Mouse (Mus musculus) mature B cell (primary cell): ENCODE measurements around the gene Sp9.

Experiments
- in situ Hi-C: fragments of 300-500 bp; cut with MboI; formaldehyde crosslinking; loops from 2 replicates; pipeline ENCODE4 v1.14.3; 2019

Sp9 gene

DNA sequence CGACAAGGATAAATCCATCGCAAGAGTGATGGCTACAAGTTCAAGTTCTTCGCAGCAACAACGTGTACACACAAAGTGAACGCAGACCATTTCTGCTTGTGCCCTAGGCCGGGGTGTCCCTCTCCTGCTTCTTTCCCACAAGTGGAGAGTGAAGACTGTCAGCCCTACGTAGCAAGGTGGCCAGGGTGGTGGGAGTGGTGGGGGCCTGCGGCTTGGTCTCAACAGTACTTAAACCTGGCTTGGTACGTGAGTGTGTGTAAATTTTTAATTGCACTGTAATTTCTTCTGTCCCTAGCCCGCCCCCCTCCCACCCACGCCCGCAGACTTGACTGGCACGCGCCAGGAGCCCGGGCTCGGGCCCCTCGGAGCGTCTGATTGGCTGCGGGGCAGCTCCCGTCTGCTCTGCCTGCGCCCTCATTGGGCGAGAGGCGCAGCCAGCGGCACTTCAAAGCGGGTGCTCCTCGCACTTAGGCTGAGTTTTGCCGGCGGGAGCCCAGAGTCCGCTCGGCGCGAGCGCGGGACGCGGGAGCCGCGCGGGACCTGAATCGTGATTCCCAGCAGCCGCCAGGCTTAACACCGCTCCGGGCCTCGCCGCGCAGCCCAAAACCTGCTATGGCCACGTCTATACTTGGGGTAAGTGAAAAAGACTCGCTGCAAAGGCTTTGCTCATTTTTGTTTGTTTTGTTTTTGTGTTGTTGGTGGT, at the start of gene Sp9:
Gene Sp9, plus strand, starts transcription at position 467 of the 703 bp plus-strand sequence.
- in situ Hi-C loops: no loop called here

DNA sequence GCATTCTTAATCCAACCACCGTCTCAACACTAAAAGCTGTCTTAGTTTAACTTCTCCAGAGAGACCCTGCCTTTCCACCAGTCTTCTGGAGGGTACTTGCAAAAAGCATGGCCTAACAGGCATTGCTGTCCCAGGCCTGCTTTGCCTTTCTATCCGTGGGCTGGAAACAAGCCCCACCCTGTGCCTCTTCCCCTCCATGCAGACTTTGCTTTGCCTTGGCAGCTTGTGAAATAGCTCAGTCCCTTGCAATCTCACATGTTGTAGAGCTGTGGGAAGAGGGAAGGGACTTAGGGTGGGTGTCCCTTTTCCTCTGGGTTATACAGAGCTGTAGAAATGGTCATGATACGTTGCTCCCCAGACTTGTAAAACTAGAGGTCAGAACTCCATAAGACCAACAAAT, 40.6 kb upstream of the Sp9 start:
- in situ Hi-C loops: no loop called here

DNA sequence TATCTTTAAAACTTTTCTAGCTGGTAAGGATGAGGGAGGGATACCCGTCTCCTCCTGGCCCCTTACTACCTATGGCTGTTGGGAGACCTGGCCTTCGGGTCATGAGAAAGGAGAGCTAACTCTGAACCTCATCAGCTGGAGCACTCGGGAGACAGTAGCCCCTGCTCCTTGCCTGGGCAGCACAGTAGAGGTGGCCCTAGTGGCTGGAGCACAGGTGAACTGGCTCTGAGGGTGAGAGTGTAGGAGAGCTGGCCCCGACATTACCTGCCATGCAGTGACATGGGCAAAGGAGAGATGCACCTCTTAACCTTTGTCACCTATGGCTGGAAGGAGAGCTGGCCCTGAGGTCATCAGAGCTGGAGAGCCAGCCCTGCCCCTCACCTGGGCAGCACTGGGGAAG, 30.4 kb upstream of the Sp9 start:
- in situ Hi-C loops: no loop called here

GRCm38 (mm10) chr2:73248701-73249100, 23.0 kb upstream of the Sp9 start:
- in situ Hi-C loops: no loop called here

- in situ Hi-C loops: loop anchor here (10.0 kb wide), 1 partner anchor 98 kb away; no protein-coding TSS in a partner anchor
Observed at GRCm38 (mm10) chr2:73263172-73263765, 8.5 kb upstream of the Sp9 start.

- in situ Hi-C loops: loop anchor here (10.0 kb wide), 1 partner anchor 99 kb away; no protein-coding TSS in a partner anchor
Observed at GRCm38 (mm10) chr2:73263794-73264610, 7.7 kb upstream of the Sp9 start.

DNA sequence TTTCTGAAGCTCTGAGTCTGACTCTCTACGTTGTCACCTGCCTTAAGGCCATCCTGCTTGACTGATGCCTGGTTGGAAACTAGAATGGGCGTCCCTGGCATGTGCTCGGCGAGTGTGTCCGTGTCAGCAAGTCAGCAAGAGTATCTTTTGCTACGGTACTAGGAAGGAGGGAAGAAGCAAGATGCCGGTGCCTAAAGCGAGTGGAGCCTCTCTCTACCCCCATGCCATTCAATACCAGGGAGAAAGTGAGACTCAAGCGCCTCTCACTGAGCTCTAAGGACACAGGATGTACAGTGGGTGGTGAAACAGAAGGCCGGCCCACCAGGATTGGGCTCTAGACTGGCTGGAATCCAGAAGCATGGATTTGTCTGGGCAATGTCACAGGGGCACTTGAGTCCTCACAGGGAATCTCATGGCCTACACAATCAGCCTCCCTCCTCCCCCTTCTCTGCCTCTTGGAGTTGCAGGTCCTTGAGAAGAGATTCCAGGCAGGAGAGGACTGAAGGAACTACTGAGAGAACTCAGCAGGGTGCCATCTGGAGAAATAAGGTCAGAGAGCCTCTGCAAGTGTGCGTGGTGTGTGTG, 7.0 kb upstream of the Sp9 start:
- in situ Hi-C loops: loop anchor here (10.0 kb wide), 1 partner anchor 100 kb away; no protein-coding TSS in a partner anchor

GRCm38 (mm10) chr2:73266011-73266410, 5.7 kb upstream of the Sp9 start:
- in situ Hi-C loops: loop anchor here (10.0 kb wide), 1 partner anchor 101 kb away; no protein-coding TSS in a partner anchor

- in situ Hi-C loops: loop anchor here (10.0 kb wide), 1 partner anchor 102 kb away; no protein-coding TSS in a partner anchor
Observed at GRCm38 (mm10) chr2:73266623-73267022, 5.1 kb upstream of the Sp9 start.

DNA sequence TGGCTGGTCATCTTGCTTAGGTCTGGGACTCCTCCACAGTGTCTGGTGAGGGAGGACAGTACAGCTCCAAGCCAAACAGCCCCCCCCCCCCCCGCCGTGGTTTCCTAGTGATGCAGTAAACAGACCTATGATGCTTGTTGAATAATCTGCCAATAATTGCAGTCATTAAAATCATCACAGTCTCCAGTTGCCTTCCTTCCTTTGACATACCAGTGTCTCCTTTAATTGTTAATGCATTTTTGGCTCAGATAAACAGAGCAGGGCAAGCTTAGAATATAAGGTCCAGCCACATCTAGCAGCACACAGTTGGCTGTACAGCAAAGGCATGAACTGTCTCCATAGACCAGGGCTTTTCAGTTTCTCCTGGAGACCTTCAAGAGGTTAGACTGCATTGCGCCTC, 4.5 kb upstream of the Sp9 start:
- in situ Hi-C loops: loop anchor here (10.0 kb wide), 1 partner anchor 102 kb away; no protein-coding TSS in a partner anchor

DNA sequence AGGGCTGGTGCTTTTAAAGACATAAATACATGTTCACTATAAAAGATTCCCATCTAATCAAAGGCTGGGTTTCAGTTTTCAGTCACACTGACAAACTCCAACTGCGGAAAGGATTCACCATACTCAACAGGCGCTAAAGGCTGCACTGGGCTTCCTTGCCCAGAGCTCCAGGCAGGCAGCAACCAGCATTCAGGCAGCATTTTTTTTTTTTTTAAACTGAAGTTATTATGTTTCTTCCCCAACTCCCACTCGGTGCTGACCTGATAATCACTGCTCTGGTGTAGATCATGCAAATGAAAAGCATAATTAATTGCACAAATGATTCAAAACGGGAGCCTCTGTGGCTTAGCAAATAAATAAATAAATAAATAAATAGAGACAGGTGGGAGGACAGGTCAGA, 3.9 kb upstream of the Sp9 start:
- in situ Hi-C loops: loop anchor here (10.0 kb wide), 1 partner anchor 103 kb away; no protein-coding TSS in a partner anchor

DNA sequence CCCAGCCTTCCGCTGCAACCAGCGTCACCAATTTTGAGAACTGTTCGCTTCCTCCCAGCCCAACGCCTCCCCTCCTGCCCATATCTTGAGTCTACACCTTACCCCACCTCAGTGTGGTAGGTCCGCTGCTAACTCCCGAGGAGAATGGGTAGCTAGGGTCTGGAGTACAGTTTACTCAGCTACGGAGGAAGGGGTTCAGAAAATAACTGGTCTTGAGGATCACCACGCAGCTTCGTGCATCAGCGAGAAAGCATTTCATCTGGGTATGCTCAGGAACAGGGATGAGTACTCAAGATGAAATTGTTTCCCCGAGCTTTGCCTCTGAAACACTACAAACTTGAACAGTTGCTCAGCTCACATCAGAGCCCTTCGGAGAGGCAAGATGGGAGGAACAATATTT, 3.4 kb upstream of the Sp9 start:
- in situ Hi-C loops: loop anchor here (10.0 kb wide), 1 partner anchor 103 kb away; no protein-coding TSS in a partner anchor

DNA sequence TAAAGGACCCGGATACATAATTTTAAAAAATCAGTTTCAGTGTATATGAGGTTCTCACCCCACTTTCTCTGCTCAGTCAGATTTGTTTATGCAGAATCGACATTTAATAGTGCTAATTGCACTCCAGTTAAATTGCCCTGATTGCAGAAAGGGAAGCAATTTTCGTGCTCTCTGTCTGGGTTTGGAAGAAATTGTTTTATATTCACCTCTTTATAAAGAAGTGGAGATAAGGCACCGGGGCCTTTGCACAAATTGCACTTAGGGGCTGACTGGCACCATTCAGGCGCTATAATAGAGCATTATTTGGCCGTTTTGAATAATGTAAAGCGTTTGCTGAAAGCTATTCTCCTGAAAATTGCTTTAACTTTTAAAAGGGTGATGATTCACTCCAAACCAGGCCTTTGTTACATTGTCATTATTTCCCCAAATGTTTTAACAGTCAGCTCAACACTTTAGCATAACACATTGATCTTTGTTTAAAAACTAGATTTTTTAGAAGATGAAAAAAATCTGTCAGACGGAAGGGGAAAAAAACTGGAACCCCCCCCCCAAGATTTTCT, 2.8 kb upstream of the Sp9 start:
- in situ Hi-C loops: loop anchor here (10.0 kb wide), 1 partner anchor 104 kb away; no protein-coding TSS in a partner anchor

DNA sequence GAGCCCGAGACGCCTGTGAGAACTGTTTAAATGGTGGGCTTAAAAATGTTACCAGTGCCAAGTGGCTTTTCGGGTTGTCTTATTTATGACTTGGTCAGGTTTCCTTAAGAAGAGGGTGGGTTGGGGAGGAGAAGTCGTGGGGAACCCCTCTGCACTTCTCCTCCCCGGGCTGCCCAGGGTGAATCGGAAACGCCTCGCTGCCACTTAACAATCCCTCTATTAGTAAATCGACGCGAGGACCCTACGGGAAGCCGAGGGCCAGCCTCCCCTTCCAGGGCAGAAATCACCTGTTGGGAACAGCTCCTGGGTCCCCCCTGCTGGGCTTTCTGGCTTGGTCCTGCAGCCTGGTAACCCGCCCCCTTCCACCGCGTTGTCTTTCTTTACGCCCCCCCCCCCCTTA, 2.1 kb upstream of the Sp9 start:
- in situ Hi-C loops: loop anchor here (10.0 kb wide), 1 partner anchor 105 kb away; no protein-coding TSS in a partner anchor

GRCm38 (mm10) chr2:73270071-73270592, 1.6 kb upstream of the Sp9 start:
- in situ Hi-C loops: no loop called here

DNA sequence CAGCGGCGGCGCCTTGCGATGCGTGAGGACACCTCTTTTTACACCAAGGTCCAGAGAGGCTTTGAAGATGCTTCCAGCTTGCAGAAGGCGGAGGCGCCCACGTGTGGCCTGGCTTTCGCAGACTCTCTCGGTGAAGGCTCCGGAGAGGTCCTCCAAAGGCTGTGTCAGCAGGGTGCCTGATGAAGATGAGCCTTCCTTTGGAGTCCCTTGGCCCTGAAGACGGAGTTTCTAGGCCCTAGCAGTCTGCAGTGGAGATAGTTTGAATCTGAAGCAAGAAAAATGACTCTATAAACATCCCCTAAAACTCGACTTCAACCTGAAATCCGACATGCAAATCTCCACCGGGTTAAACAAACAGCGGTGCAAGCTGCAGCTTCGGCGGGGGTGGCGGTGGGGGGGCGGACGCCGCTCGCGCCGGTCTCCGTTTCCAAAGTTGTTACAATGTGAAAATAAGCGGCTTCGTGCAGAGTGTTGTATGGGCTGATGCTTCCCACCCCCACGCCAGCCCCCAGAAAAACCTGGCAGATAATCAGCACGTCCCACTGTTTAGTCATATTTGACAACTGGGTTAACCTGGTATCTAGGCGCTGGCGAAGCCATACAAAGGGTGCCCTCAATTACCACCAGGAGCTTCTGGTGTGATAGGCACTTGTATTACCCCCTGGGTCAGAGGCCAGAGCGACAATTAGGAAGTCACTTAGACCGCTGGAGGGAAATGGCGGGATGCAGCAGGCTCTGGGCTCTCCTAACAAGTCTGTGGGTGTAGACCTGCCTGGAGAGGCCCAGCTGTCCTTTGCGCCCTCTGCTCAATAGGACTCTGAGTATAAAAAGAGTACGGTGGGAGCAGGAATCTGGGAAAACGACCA, 899 bp upstream of the Sp9 start:
- in situ Hi-C loops: no loop called here

DNA sequence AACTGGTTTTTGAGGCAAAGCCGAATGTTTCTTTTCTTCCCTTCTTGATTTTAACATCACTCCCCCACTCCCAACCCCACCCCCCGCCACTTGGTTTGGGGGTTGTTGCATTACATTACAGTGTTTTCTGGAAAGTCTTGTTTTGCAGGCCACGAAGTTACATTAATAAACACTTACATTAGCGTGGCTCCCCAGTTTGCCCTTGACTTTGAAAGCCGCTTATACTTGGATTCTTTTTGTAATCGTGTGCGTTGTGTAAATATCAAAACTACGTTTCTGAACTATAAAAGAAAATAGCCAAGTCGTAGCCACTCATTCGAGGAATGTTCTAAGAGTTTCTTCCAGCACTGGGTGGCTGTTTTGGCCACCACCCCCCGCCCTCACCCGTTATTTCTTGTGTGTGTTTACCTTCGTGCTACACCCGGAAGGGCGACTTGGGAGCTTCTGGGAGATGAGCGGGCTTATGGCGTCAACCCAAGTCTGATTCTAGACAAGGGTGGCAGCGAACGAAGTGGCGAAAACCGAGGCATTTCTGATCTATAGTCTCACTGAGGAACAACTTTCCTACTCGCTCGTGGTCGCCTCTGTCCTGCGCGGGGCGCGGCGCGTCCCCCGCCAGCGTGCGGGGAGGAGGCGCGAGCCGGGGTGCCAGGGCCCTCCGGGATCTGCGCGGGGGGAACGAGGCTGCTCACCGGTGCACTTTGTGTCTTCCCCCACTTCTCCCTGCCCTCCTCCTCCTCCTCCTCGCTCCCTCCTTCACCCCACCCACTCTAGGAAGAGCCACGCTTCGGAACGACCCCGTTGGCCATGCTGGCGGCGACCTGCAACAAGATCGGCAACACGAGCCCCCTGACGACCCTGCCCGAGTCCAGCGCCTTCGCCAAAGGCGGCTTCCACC, 875 bp downstream of the Sp9 start:
- in situ Hi-C loops: no loop called here

DNA sequence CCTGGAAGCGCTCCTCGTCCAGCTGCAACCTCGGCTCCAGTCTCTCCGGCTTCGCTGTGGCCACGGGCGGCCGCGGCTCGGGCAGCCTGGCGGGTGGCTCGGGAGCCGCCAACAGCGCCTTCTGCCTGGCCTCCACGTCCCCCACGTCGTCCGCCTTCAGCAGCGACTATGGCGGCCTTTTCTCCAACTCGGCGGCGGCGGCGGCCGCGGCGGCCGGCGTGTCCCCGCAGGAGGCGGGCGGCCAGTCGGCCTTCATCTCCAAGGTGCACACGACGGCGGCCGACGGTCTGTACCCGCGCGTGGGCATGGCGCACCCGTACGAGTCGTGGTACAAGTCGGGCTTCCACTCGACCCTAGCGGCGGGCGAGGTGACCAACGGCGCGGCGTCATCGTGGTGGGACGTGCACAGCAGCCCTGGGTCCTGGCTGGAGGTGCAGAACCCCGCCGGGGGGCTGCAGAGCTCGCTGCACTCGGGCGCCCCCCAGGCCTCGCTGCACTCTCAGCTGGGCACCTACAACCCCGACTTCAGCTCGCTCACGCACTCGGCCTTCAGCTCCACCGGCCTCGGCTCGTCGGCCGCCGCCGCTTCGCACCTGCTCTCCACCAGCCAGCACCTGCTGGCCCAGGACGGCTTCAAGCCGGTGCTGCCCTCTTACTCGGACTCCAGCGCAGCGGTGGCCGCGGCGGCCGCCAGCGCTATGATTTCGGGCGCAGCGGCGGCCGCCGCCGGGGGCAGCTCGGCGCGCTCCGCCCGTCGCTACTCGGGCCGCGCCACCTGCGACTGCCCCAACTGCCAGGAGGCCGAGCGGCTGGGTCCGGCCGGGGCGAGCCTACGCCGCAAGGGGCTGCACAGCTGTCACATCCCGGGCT, 1.8 kb downstream of the Sp9 start:
- in situ Hi-C loops: no loop called here
